Mouse (Mus musculus) liver, embryonic 15.5 days (tissue): ENCODE measurements around the gene Cdk11b. TPM values are rescaled to one million over a fixed set of nuclear protein-coding genes. Genes with fewer than 3 reads are reported as not detected.

ENCODE experiments used
- ATAC-seq: fragments of 200-750 bp; cut with Nextera tagmentation; 2 replicates; pipeline ENCODE4 v1.8.0; 2017; ENCODE audit warnings: moderate number of reproducible peaks, mild to moderate bottlenecking, moderate library complexity; ENCODE audit not compliant: insufficient read depth
- H3K27ac ChIP-seq: fragments of 300-500 bp; sonication (generic); replicated peaks from 2 replicates; pipeline ENCODE4 v1.5.1; 2015; ENCODE audit warnings: mild to moderate bottlenecking, inconsistent platforms
- H3K27me3 ChIP-seq: fragments of 300-500 bp; sonication (generic); 2 replicates; pipeline ENCODE4 v1.6.1; 2015; ENCODE audit warnings: mild to moderate bottlenecking, inconsistent platforms
- H3K36me3 ChIP-seq: fragments of 300-500 bp; sonication (generic); replicated peaks from 2 replicates; pipeline ENCODE4 v1.6.1; 2015; ENCODE audit warnings: moderate library complexity, mild to moderate bottlenecking, inconsistent platforms
- H3K4me1 ChIP-seq: fragments of 300-500 bp; sonication (generic); replicated peaks from 2 replicates; pipeline ENCODE4 v1.6.1; 2015; ENCODE audit warnings: inconsistent platforms
- H3K4me2 ChIP-seq: fragments of 300-500 bp; sonication (generic); 2 replicates; pipeline ENCODE4 v1.6.1; 2015; ENCODE audit warnings: moderate library complexity, mild to moderate bottlenecking, inconsistent platforms
- H3K4me3 ChIP-seq: fragments of 300-500 bp; sonication (generic); replicated peaks from 2 replicates; pipeline ENCODE4 v1.5.1; 2015; ENCODE audit warnings: mild to moderate bottlenecking, inconsistent platforms
- H3K9ac ChIP-seq: fragments of 300-500 bp; sonication (generic); 2 replicates; pipeline ENCODE4 v1.6.1; 2015; ENCODE audit warnings: moderate library complexity, mild to moderate bottlenecking, inconsistent platforms
- H3K9me3 ChIP-seq: fragments of 300-500 bp; sonication (generic); replicated peaks from 2 replicates; pipeline ENCODE4 v1.6.1; 2016; ENCODE audit warnings: inconsistent platforms
- WGBS: fragments of 180-500 bp; shearing (Covaris S2); methylation state at CpG from one replicate; pipeline ENCODE4 v1.1.7; 2015; ENCODE audit warnings: mixed read lengths; ENCODE audit not compliant: insufficient replicate concordance; 5-methylcytosine and 5-hydroxymethylcytosine counted together
- polyA plus RNA-seq: library from polyadenylated mRNA; unstranded; fragments of >200 nt; fragmentation: Nextera tagmentation; extraction: Ambion mirVana; gene quantifications from 2 replicates; pipeline ENCODE4 v1.2.1, GENCODE M21; 2015

Cdk11b gene
- polyA plus RNA-seq, 1 experiment from 2014 or later, result 19.9 TPM

DNA sequence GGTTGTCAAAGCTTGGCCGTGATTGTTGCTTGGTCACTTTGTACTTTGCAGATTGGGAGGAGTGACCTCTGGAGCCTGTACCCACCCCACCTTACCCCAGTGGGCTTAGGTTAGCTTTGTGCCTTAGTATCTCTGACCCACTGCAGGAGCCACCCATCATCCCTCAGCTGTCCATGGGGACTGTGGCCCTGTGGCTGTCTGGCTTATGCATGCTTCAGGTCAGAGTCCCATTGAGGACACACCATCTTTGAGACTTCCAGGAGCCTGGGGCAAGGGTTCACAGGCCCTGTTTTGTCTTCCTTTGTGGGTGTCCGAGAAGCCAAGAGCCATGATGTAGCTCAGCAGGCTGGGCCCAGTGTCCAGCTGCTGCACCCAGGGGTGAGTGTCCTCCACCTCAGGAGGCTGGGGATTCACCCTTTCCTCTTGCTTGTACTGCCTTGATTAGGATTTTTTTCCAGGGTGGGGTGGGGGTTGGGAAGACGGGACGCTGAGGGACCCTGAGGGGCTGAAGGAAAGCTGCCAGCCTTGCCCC lies 70.9 kb downstream of the Cdk11b start:
- WGBS, result 58% methylated on average over 4 of the region's 4 CpGs
- H3K4me2 ChIP-seq, result no peak overlapping the region
- no peak overlapping the region for H3K27ac ChIP-seq
- no peaks in the 10 kb centered on the region for H3K36me3 ChIP-seq
- no peaks in the 10 kb centered on the region for H3K9me3 ChIP-seq
- H3K4me1 ChIP-seq, result peaks cover 15% of the 10 kb centered on the region
- no peak for ATAC-seq
- H3K27me3 ChIP-seq, result peaks cover 68% of the 10 kb centered on the region
- H3K9ac ChIP-seq, result no peak overlapping the region
- H3K4me3 ChIP-seq, result no peak overlapping the region

DNA sequence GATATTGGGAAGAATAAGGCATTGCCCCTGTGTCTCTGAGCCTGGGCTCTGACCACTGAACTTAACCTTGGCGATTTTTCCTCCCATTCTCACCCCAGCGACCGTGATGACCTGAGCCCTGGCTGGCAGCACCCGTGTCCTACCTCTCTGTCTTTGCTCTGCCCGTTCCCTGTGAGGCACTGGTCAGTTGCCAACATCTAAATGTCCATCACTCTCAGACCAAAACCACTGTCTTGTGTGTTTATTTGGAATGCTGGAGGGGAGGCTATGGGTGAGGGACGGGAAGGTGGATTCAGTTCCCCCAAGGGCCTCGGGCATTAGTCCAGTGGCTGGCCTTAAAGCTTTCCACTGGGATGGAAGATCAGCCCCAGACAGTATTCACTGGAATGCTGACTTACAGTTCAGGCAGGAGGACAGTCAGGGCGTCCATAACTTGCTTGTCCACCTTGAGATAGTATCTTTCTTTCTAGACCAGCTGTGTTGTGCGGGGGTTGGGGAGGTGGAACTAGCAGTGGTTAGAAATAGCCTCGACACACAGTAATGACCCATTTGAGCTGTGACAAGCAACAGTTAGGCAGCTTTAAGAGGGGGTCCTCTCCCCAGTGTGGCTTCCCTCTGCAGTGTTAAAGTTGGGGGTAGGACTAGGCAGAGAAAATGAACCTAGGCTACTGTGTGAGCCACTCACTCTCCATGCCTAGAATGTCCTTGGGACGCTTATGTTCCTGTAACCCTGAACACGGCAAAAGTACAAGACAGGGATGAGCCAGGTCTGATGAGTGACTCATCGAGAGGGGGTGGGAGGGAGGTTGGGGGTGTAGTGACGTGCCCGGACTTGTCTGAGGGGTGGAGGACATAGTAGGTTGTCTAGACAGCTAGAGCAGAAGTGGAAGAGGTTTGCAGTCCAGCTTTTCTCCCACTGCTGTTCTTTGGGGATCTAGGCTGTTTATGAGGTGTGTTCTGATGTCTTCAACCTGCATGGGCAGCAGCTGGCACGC lies 71.9 kb downstream of the Cdk11b start:
- no peak overlapping the region for H3K4me3 ChIP-seq
- H3K4me1 ChIP-seq, result peaks cover 15% of the 10 kb centered on the region
- peaks cover 59% of the 10 kb centered on the region for H3K27me3 ChIP-seq
- no peak overlapping the region for H3K4me2 ChIP-seq
- H3K27ac ChIP-seq, result no peak overlapping the region
- no peak for ATAC-seq
- H3K9ac ChIP-seq, result no peak overlapping the region
- H3K36me3 ChIP-seq, result no peaks in the 10 kb centered on the region
- WGBS, result 54% methylated on average over 16 of the region's 16 CpGs
- H3K9me3 ChIP-seq, result no peaks in the 10 kb centered on the region

Other genes starting within 250 kb of the Cdk11b start
- not detected in 2 replicates for gene Gabrd, start 226.7 kb upstream of the Cdk11b start, polyA plus RNA-seq
- gene Cfap74, start 215.7 kb upstream of the Cdk11b start, polyA plus RNA-seq, result 0.07 and 0.14 TPM in 2 replicates
- gene Tmem52, start 155.7 kb upstream of the Cdk11b start, polyA plus RNA-seq, result 0.50 TPM in 1 of 2 replicates, not detected in the other
- gene Gnb1, start 133.5 kb upstream of the Cdk11b start, polyA plus RNA-seq, result 100 and 106 TPM in 2 replicates
- 46.9 and 51.4 TPM in 2 replicates for gene Nadk, start 62.5 kb upstream of the Cdk11b start, polyA plus RNA-seq
- gene Slc35e2, start 23.4 kb upstream of the Cdk11b start, polyA plus RNA-seq, result 5.4 and 5.9 TPM in 2 replicates
- gene Gm10563, start 20.6 kb downstream of the Cdk11b start, polyA plus RNA-seq, result not detected in 2 replicates
- gene Mmp23, start 28.5 kb downstream of the Cdk11b start, polyA plus RNA-seq, result 4.9 TPM in 2 replicates
- 3.8 and 5.2 TPM in 2 replicates for gene Mib2, start 44.3 kb downstream of the Cdk11b start, polyA plus RNA-seq
- gene Fndc10, start 69.5 kb downstream of the Cdk11b start, polyA plus RNA-seq, result 0.24 and 0.48 TPM in 2 replicates
- 52.0 and 52.4 TPM in 2 replicates for gene Ssu72, start 79.9 kb downstream of the Cdk11b start, polyA plus RNA-seq
- gene Tmem240, start 109.9 kb downstream of the Cdk11b start, polyA plus RNA-seq, result 0.08 and 0.10 TPM in 2 replicates
- gene Atad3a, start 136.2 kb downstream of the Cdk11b start, polyA plus RNA-seq, result 47.9 and 56.5 TPM in 2 replicates
- gene Vwa1, start 149.8 kb downstream of the Cdk11b start, polyA plus RNA-seq, result 0.33 and 0.54 TPM in 2 replicates
- 0.13 and 0.22 TPM in 2 replicates for gene Tmem88b, start 161.0 kb downstream of the Cdk11b start, polyA plus RNA-seq
- gene Ankrd65, start 165.6 kb downstream of the Cdk11b start, polyA plus RNA-seq, result 0.07 TPM in 1 of 2 replicates, not detected in the other
- gene Mrpl20, start 178.0 kb downstream of the Cdk11b start, polyA plus RNA-seq, result 135 and 141 TPM in 2 replicates
- gene Ccnl2, start 187.6 kb downstream of the Cdk11b start, polyA plus RNA-seq, result 65.6 and 77.1 TPM in 2 replicates
- gene Aurkaip1, start 206.4 kb downstream of the Cdk11b start, polyA plus RNA-seq, result 94.0 and 108 TPM in 2 replicates
- gene Mxra8, start 214.8 kb downstream of the Cdk11b start, polyA plus RNA-seq, result 7.7 and 9.9 TPM in 2 replicates
- gene Dvl1, start 222.5 kb downstream of the Cdk11b start, polyA plus RNA-seq, result 5.0 and 6.9 TPM in 2 replicates
- gene Tas1r3, start 238.5 kb downstream of the Cdk11b start, polyA plus RNA-seq, result 0.08 and 0.15 TPM in 2 replicates
- 7.5 and 8.9 TPM in 2 replicates for gene Cptp, start 244.6 kb downstream of the Cdk11b start, polyA plus RNA-seq
- 34.3 and 37.6 TPM in 2 replicates for gene Ints11, start 244.7 kb downstream of the Cdk11b start, polyA plus RNA-seq